Mouse (Mus musculus) C2C12 (cell line): Measurements from ENCODE around the gene Ifi202b.
A peak's percentile ranks its signal among the peaks of the same experiment; 100 is the strongest.

Experiments used
- CEBPB ChIP-seq: IDR thresholded peaks from one replicate; pipeline ENCODE4 v1.6.1; 2011; ENCODE audit warnings: low read depth, mild to moderate bottlenecking, control low read depth, moderate library complexity
- CTCF ChIP-seq: IDR thresholded peaks from one replicate; pipeline ENCODE4 v1.5.1; 2011; ENCODE audit not compliant: control insufficient read depth, insufficient read depth, insufficient read length
- MAX ChIP-seq: IDR thresholded peaks from one replicate; pipeline ENCODE4 v1.6.1; 2011; ENCODE audit warnings: mild to moderate bottlenecking, control low read depth
- MYOG ChIP-seq: IDR thresholded peaks from one replicate; pipeline ENCODE4 v1.6.1; 2011; ENCODE audit not compliant: control insufficient read depth, insufficient read length; ENCODE audit errors: extremely low read depth
- USF1 ChIP-seq: IDR thresholded peaks from one replicate; pipeline ENCODE4 v1.6.1; 2011; ENCODE audit warnings: low read depth, mild to moderate bottlenecking, control low read depth, moderate library complexity

DNA sequence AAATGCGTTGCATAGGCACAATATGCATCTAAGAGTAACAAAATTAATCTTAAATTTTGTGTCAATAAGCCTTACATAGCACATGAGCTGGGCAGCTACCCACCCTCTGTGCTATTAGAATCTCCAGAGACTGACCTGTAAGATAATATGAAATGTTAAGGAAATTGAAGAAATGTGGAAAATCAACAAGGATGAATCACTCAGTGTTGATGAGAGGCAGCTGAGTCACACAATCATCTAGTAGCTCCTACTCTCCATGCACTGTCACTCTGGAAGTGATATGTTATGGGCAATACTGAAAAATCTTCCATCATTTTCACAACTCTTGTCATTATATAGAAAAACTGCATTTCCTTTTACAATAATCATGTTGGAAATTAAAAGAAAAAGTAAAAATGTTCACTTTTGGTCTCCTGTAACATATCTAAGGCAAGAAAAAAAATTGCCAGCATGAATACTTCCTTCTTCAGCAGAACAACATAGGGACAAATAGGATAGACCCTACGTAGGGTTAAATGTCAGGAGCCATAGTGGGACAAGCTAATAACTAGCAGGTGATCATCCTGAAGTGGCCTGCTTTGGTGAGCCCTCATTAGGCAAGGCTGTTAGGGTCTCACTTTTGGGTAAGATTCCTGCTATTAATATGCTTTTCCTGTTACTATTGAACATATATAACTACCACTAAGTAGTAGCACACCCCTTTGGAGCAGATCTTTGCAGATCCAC is 27.3 kb downstream of the Ifi202b start:
- no peak for TF ChIP-seq USF1
- no peak for TF ChIP-seq CTCF
- no peak for TF ChIP-seq MAX
- no peak for TF ChIP-seq MYOG
- TF ChIP-seq CEBPB, result peak; percentile 73
